Mouse (Mus musculus) gastrocnemius, postnatal 10 days (tissue): ENCODE measurements around the gene Bod1. TPM values are rescaled to one million over a fixed set of nuclear protein-coding genes. Genes with fewer than 3 reads are reported as not detected.

ENCODE experiments used
- total RNA-seq, 2 experiments: library from RNA; stranded (reverse); gene quantifications; 2 replicates each; pipeline ENCODE4 v1.2.3; 2021

Bod1 gene
- total RNA-seq, 2 experiments from 2014 or later: 113 TPM

Other genes starting within 250 kb of the Bod1 start
- gene Cpeb4, start 200.3 kb upstream of the Bod1 start, total RNA-seq: 10 to 100 TPM; 75.9 to 76.8 TPM